Mouse (Mus musculus): ENCODE results near the gene Lgi1. TPM values are rescaled to one million over a fixed set of nuclear protein-coding genes. Genes with fewer than 3 reads are reported as not detected.

Gene Lgi1
- total RNA-seq (2021), result under 1 TPM; 0.24 to 0.36 TPM

- no peak for DNase-seq
Observed at GRCm38 (mm10) chr19:38264505-38265500, at the start of gene Lgi1. TSS of gene Lgi1 (plus strand) at chr19:38264536.

- no peak for DNase-seq
Observed at GRCm38 (mm10) chr19:38217696-38218095, 46.6 kb upstream of the Lgi1 start.

GRCm38 (mm10) chr19:38223356-38223904 is 40.9 kb upstream of the Lgi1 start:
- no peak for DNase-seq

DNA sequence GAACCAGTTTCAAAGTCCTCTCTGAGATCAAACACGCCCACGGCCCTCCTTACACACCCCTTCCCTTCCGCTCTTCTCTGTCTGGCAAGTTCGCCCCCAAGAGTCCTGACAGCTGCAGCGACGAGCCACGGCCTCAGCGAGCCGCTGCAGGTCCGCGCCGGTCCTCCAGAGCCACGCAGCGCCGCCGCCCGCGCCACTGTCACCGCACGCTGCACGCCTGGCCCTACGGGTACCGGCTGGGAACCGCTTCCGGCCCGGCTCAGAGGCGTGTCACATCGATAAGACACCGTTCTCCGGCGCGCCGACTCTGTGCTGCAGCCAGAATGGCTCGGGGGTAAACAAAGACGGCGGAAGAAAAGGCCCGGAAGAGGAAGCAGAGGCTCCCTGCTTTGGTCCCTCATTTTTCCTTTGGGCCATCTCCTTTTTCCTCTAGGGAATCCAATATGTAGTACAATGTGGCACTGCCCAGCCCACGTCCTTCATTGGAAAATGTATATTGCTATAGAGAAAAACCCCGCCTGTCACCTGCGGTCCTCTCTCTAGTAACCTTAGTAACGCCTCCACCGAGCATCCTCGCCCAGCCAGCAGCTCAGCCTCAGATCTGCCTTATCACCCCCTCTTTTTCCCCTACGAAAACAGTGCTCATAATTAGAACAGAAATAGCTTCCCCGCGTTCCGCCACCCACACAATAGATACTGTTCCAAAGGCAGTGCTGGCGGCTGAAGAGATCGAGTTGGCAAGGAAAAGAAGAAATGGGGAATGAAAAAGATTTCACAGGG is 40.2 kb upstream of the Lgi1 start, which contains the start of gene Fra10ac1:
TSS of gene Fra10ac1 (minus strand) at position 252 of the 780 bp plus-strand sequence.
- DNase-seq, result peak; percentile 95

- DNase-seq, result no peak
Observed at GRCm38 (mm10) chr19:38224685-38225060, 39.7 kb upstream of the Lgi1 start.

- DNase-seq, result no peak
Observed at GRCm38 (mm10) chr19:38228699-38229098, 35.6 kb upstream of the Lgi1 start.

DNA sequence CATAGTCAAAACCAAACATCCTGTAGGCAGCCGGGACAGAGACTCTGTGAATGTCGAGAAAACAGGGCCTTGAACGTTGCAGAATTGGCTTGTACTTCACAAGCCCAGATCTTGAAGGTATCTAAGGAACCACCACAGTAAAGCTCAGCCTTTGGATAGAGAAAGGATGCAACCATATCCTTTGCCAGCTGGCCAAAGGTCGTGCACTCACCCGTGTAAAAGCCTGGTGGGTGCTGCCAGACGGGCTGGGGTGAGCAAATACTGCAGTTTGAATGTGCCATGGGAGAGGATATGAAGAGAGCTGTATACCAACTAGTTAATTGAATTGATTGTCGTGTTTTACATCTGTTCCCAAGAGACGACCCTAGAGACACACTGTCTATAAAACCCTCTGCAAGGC is 32.2 kb upstream of the Lgi1 start:
- DNase-seq, result no peak

GRCm38 (mm10) chr19:38232516-38232915 is 31.8 kb upstream of the Lgi1 start:
- DNase-seq, result no peak

- DNase-seq, result no peak
Observed at GRCm38 (mm10) chr19:38236526-38236925, 27.8 kb upstream of the Lgi1 start.

DNA sequence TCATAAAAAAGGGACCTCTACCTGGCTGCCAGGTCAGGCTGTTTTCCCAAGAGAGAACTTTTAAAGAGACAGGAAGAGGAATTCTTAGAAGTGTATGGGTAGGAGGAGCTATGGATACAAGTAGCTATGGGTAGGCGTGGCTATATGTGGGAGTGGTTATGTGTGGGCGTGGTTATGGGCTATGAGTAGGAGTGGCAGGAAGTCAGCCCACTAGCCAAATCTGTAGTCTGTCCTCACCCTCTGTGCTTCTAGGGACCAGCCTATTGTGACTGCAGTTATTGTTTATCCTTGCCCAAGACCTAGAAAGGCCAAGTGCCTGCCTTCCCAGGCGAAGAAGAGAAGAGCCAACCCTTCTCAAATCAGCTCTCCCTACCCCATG is 26.5 kb upstream of the Lgi1 start:
- no peak for DNase-seq

GRCm38 (mm10) chr19:38238213-38238951 is 26.0 kb upstream of the Lgi1 start:
- no peak for DNase-seq

GRCm38 (mm10) chr19:38242314-38242852 is 22.0 kb upstream of the Lgi1 start:
- DNase-seq, result no peak

DNA sequence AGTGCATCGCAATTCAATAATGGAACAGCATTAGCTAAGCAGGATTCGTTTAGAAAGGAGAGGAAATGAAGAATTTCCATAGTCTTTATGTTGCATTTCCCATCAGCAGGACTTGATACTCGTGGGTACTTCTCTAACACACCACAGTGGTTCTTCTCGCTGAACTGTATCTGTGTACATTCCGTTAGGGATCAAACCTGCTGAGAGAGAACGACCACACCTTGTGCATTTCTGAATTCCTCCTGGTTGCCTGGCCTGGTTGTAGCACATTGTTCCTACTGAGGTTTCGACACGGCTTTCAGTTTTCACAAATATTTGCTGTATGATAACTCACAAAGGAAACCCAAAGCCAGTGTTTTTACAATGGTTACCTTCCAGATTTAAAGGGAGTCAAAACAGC is 19.6 kb upstream of the Lgi1 start:
- DNase-seq, result no peak

DNA sequence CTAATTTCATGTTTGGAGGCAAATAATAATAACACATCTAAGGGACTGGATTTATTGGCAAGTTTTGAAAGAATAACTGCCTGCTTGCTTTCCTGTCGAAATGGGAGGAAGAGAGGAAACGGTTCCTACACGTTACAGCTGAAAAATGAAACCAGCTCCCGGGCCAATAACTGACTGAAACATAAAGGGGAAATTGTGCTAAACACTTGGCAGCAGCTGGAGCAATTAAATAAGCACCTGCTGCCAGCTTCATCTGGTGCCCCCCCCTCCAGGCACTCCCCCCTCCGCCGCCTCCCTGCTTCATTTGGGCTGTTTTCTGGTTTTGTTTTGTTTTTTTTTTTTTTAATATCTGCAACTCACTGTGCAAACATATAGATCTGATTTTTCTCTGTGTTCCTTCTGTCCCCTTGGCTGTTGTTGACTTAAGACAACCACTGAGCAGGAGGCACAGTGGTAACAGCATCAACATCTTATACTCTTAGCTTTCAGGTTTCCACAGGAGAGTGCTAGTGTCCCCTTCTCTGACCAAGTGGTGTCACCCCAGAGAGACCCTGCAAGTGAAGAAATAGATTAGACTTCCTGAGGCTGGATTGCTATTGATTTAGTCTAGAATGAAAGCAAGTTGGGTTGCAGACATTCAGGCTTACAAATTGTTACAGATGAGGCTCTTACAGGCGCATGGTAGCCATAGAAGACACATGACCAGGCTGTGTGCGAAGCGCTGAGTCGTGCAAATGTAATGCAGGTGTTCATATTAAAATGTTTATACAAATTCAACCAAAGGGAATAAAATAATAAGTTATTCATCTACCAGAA is 18.8 kb upstream of the Lgi1 start:
- no peak for DNase-seq

DNA sequence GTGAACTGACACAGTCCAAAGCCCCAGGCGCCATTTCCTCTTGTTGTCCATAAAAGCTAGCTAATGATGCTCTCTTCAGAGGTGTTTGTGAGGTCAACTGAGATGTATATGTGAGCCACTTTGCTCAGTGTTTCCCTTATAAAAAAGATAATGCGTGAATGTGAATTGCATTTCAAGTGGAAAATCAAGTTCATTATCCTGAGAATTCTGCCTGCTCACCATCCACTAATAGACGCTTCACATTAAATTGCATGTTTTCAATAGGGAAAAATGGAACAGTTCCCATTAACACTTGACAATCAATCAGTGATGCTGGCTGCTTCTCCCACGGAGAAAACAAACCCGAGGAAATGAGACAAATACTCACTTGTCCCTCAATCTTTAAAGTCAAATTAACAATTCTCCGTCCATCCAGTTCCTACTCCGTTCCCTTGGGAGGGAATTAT is 18.1 kb upstream of the Lgi1 start:
- DNase-seq, result no peak

- DNase-seq, result no peak
Observed at GRCm38 (mm10) chr19:38249627-38250026, 14.7 kb upstream of the Lgi1 start.

DNA sequence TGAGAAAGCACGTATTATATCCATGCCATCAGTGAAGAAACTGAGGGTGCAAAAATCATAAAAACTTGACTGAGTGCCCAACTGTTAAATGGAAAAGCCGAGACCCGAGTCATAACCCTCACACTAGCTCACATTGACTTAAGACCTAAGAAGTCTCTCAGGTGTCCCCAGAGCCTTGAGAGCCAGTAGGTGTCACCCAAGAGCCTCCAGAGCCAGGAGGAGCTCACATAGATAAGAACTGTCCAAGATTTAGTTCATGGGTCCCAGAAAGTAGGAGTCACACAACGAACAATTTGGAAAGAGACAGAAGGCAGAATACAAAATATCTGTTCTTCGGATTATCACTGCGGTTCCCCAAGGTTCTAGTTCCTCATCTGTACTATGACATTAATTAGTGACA is 10.5 kb upstream of the Lgi1 start:
- peak; percentile 36 for DNase-seq

DNA sequence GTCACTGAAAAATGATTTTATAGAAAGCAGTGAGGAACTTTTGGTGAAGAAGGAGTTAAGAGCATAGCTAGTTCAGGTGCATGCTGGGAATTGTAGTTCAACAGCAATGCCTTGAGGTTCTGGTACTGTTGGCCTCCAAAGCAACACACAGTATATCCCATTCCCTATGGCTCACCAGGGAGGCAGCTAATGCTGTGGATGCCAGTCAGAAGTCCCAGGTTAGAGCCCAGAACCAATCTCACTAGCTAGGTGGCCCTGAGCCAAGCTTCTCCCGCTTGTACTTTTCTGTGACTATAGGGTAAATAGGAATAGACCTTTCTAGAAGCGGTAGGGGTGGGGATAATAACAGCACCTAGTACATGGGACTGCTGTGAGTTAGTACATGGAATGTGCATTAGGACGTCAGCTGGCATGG is 5.7 kb upstream of the Lgi1 start:
- DNase-seq, result no peak

- no peak for DNase-seq
Observed at GRCm38 (mm10) chr19:38259436-38259835, 4.9 kb upstream of the Lgi1 start.

DNA sequence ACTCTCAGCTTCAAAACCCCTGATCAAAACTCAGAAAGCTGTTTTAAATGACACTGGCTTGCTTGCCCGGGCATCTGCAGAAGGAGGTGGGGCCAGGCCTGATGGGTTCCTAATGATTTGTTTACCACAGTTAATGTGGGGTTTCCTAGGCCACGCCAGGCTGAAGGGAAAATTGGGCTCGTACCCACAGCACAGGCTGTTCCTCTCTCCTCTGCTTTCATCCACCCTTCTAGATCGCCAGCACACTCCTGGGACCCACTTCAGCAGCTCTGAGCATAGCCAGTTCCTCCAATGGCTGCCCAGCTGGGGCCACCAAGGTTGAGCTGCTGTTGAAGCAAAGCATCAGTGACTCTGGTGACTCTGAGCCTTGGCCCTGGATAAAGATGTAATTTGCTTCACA is 4.0 kb upstream of the Lgi1 start:
- no peak for DNase-seq

DNA sequence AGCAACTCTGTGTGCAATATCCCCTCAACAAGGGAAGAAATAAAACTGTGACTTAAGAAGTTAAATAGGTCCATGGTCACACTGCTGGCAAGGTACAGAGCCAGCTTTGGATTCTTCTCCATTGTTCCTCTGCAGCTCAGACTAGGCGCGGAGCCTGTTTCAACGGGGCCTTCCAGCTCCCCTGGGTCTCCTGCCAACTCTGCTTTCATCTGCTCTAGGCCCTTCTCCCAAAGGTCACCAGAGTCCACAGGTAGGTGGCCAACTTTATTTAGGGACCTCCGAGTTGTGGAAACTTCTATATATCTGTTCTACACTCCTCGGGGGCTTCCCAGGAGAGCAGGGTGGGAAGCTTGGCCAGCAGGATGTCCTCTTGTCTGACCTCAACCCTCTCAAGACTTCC is 3.0 kb upstream of the Lgi1 start:
- DNase-seq, result peak; percentile 12

Data from heart, postnatal 4 days (tissue).